Mouse (Mus musculus) thymus, adult 2 months (tissue): ENCODE measurements around the gene Ifnar2.

Experiments
- CTCF ChIP-seq: fragments of 200-500 bp; IDR thresholded peaks from 2 replicates; pipeline ENCODE4 v1.5.1; 2012; ENCODE audit warnings: mild to moderate bottlenecking, control low read depth, low read length, moderate library complexity, borderline replicate concordance; ENCODE audit not compliant: control insufficient read depth, poor library complexity, insufficient read depth; ENCODE audit errors: extremely low read depth
- POLR2A ChIP-seq: fragments of 200-500 bp; IDR thresholded peaks from 2 replicates; pipeline ENCODE4 v1.6.1; 2012; ENCODE audit warnings: mild to moderate bottlenecking, low read length, control low read depth, moderate library complexity; ENCODE audit not compliant: control insufficient read depth, poor library complexity, insufficient read depth; ENCODE audit errors: extremely low read depth

- TF ChIP-seq CTCF, result no peak
- no peak for TF ChIP-seq POLR2A
Observed at GRCm38 (mm10) chr16:91353177-91353576, 19.4 kb upstream of the Ifnar2 start.
